Mouse (Mus musculus) heart, embryonic 11.5 days (tissue): ENCODE measurements around the gene 4930467E23Rik. TPM values are rescaled to one million over a fixed set of nuclear protein-coding genes. Genes with fewer than 3 reads are reported as not detected.
"Not testable (repeated sequence)": the region's sequence is repeated elsewhere in the genome, so short reads cannot be mapped to it uniquely, and the experiment has no call there.

ENCODE experiments used
- ATAC-seq: fragments of 200-750 bp; cut with Nextera tagmentation; replicated peaks from 2 replicates; pipeline ENCODE4 v1.8.0; 2017; ENCODE audit warnings: moderate library complexity; ENCODE audit not compliant: insufficient number of reproducible peaks, low FRiP score, low TSS enrichment
- H3K27ac ChIP-seq: fragments of 300-500 bp; sonication (generic); 2 replicates; pipeline ENCODE4 v1.5.1; 2014; ENCODE audit warnings: mild to moderate bottlenecking, low read depth, low read length
- H3K27me3 ChIP-seq: fragments of 300-500 bp; sonication (generic); 2 replicates; pipeline ENCODE4 v1.6.1; 2014; ENCODE audit warnings: mild to moderate bottlenecking, low read length, mixed read lengths; ENCODE audit not compliant: control insufficient read depth, insufficient read depth
- H3K36me3 ChIP-seq: fragments of 300-500 bp; sonication (generic); 2 replicates; pipeline ENCODE4 v1.6.1; 2014; ENCODE audit warnings: mild to moderate bottlenecking, low read length, moderate library complexity, mixed read lengths; ENCODE audit not compliant: control insufficient read depth, insufficient read depth
- H3K4me1 ChIP-seq: fragments of 300-500 bp; sonication (generic); 2 replicates; pipeline ENCODE4 v1.6.1; 2014; ENCODE audit warnings: low read length; ENCODE audit not compliant: control insufficient read depth, insufficient read depth
- H3K4me2 ChIP-seq: fragments of 300-500 bp; sonication (generic); 2 replicates; pipeline ENCODE4 v1.6.1; 2014; ENCODE audit warnings: mild to moderate bottlenecking, moderate library complexity
- H3K4me3 ChIP-seq: fragments of 300-500 bp; sonication (generic); 2 replicates; pipeline ENCODE4 v1.5.1; 2014; ENCODE audit warnings: low read depth, low read length
- H3K9ac ChIP-seq: fragments of 300-500 bp; sonication (generic); 2 replicates; pipeline ENCODE4 v1.6.1; 2014; ENCODE audit warnings: mild to moderate bottlenecking, low read depth, low read length, moderate library complexity
- H3K9me3 ChIP-seq: fragments of 300-500 bp; sonication (generic); replicated peaks from 2 replicates; pipeline ENCODE4 v1.6.1; 2016; ENCODE audit warnings: low read length; ENCODE audit not compliant: control insufficient read depth
- WGBS: fragments of 180-500 bp; shearing (Covaris S2); extraction: QIAGEN DNeasy Blood & Tissue Kit; methylation state at CpG from one replicate; pipeline ENCODE4 v1.1.7; 2014; ENCODE audit not compliant: insufficient replicate concordance; 5-methylcytosine and 5-hydroxymethylcytosine counted together
- polyA plus RNA-seq: library from polyadenylated mRNA; unstranded; fragments of >200 nt; fragmentation: Nextera tagmentation; extraction: Ambion mirVana; gene quantifications from 2 replicates; pipeline ENCODE4 v1.2.1, GENCODE M21; 2014

4930467E23Rik gene
- polyA plus RNA-seq, 1 experiment from 2014 or later = not detected

DNA sequence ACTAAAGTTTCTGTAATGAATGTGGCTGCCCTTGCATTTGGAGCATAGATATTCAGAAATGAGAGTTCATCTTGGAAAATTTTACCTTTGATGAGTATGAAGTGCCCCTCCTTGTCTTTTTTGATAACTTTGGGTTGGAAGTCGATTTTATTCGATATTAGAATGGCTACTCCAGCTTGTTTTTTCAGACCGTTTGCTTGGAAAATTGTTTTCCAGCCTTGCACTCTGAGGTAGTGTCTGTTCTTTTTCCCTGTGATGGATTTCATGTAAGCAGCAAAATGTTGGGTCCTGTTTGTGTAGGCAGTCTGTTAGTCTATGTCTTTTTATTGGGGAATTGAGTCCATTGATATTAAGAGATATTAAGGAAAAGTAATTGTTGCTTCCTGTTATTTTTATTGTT lies 14.1 kb upstream of the 4930467E23Rik start:
- not testable (repeated sequence) for H3K4me3 ChIP-seq, H3K4me2 ChIP-seq, H3K27me3 ChIP-seq, H3K4me1 ChIP-seq, H3K36me3 ChIP-seq, ATAC-seq, H3K27ac ChIP-seq, H3K9ac ChIP-seq, H3K9me3 ChIP-seq
- WGBS = 78% methylated on average over 3 of the region's 3 CpGs

DNA sequence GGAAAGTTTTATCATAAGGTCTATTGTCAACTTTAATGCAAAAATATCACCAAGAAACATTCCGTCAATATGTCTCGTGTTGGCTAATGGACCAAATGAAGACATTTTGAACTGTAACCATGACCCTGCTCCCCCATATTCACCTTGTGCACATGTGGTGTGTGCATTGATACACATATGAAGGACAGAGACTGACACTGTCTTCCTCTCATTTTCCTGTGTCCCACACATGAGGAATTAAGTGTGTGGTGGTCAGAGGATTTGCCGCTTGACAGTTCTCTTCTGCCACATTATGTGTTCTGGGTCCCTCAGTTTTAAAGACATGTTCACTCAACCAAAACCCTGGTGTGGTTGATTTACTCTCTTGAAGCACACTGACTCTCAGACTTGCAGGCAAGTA lies 11.5 kb upstream of the 4930467E23Rik start:
- WGBS = 88% methylated on average over 3 of the region's 3 CpGs

DNA sequence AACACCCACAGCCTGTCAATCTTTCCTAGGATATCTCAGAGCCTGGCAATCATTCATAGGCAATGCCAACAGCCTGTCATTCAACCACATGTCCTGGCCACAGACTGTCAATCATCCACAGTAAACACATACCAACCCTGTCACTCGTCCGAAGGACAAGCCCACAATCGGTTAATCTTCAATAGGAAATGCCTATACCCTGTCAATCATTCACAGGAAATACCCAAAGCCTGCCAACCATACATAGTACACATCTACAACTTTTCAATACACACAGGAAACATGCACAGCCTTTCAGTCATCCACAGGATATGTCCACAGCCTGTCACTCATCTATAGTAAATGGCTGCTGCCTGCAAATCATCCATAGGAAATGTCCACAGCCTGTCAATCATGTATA lies 9.9 kb upstream of the 4930467E23Rik start:
- not testable (repeated sequence) for H3K4me2 ChIP-seq, H3K27me3 ChIP-seq, H3K9ac ChIP-seq, H3K9me3 ChIP-seq, H3K4me3 ChIP-seq, ATAC-seq, H3K36me3 ChIP-seq, H3K4me1 ChIP-seq, H3K27ac ChIP-seq
- WGBS = 65% methylated on average over 3 of the region's 3 CpGs

More for the DNA sequence above, 11.5 kb upstream of the 4930467E23Rik start:
- not testable (repeated sequence) for ATAC-seq, H3K27me3 ChIP-seq, H3K4me1 ChIP-seq, H3K9me3 ChIP-seq, H3K36me3 ChIP-seq, H3K4me2 ChIP-seq, H3K4me3 ChIP-seq, H3K9ac ChIP-seq, H3K27ac ChIP-seq

DNA sequence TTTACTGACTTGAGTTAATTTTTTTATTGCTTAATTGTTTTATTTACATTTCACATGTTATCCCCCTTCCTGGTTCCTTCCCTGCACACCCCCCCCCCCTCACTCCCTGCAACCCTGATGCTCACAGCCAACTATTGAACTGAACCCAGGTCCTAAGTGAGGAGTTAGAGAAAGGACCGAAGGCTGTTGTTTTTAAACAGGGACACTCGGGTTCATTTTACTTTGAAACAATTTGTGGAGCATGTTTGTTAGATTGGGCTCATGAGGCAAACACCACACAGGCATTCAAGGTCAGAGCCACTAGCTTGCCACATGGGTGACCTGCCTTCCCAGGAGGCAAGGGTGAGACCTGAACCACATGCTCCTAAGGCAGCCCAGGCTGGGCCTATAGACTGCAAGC lies 4.5 kb upstream of the 4930467E23Rik start:
- not testable (repeated sequence) for H3K9ac ChIP-seq, H3K4me2 ChIP-seq, ATAC-seq, H3K4me1 ChIP-seq, H3K36me3 ChIP-seq, H3K4me3 ChIP-seq, H3K27ac ChIP-seq, H3K9me3 ChIP-seq, H3K27me3 ChIP-seq
- WGBS = 53% methylated on average over 2 of the region's 2 CpGs

DNA sequence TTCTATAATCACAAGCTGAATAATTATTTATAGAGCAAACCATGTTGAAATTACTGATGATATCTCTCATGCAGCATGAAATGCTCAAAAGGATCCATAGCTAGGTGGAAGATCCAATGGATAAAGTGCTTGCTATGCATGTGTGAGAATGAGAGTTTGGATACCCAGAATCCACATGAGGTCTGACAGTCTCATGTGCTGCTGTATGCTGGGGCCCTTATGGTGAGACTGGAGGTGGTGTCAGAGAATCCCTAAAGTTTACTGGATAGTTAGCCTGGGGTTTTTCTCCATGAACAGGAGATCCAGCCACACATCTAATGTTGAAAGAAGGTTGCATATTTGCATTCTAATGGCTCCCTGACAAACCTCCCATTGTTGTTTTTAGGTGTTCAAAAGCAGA lies 22.4 kb downstream of the 4930467E23Rik start:
- H3K9ac ChIP-seq, H3K9me3 ChIP-seq, H3K4me1 ChIP-seq, ATAC-seq, H3K4me3 ChIP-seq, H3K36me3 ChIP-seq, H3K27ac ChIP-seq, H3K27me3 ChIP-seq, H3K4me2 ChIP-seq: not testable (repeated sequence)

DNA sequence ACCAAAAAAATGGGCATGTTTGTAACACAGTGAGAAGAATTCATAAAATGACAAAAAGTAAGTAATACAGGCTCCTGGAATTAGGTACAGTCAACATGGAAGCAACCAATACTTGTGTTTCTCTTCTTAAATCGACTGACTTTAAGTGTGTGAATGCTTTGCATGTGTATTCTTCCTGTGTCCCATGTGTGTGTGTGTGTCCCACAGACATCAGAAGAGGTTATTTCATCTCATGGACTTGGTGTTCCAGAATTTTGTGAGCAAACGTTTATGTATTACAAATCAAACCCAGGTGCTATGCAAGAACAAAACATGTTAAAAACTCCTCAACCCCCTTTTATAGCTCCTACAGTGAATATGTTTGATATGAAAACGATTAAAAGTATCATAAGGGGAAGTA lies 24.8 kb downstream of the 4930467E23Rik start:
- H3K4me2 ChIP-seq = not testable (repeated sequence)

DNA sequence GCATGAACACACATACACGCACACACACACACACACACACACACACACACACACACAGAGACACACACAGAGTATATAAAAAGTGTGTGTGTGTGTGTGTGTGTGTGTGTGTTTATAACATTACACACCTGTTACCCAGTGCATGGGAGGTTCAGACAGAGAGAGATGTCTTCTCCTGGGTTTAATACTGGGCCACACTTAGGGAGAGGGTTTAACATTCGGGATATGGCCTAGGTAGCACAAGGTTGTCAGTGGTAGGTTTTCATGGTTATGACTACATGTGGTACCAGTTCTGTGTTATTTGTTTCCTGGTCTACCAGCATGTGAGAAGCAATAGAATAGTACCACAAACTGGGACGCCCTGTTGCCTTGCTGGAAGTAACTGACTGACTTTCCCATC lies 25.6 kb downstream of the 4930467E23Rik start:
- H3K27me3 ChIP-seq, H3K27ac ChIP-seq, ATAC-seq, H3K36me3 ChIP-seq, H3K9ac ChIP-seq, H3K4me1 ChIP-seq, H3K4me3 ChIP-seq, H3K4me2 ChIP-seq, H3K9me3 ChIP-seq: not testable (repeated sequence)
- WGBS = 72% methylated on average over 3 of the region's 3 CpGs

More for the DNA sequence above, 24.8 kb downstream of the 4930467E23Rik start:
- not testable (repeated sequence) for H3K9me3 ChIP-seq, H3K27ac ChIP-seq, ATAC-seq, H3K4me1 ChIP-seq, H3K27me3 ChIP-seq, H3K4me3 ChIP-seq, H3K36me3 ChIP-seq, H3K9ac ChIP-seq
- WGBS = 64% methylated on average over 2 of the region's 3 CpGs

DNA sequence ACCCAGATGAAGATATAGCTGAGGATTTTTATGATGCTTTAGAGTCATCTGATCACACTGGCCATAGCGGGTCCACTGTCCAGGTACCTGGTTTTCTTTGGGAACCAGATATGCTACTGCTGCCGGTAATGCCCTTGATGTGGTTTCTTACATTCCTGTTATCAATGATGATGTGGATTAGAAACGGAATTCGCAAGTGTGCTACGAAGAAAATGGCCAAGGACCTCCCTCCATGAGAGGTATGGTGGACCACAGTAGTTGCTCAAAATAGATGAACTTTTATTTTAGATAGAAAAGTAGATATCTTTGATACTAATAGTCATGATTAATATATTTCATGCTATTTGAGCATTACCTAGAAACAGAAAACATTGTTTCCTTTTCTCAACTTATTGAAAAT lies 32.3 kb downstream of the 4930467E23Rik start:
- H3K4me1 ChIP-seq, H3K9me3 ChIP-seq, H3K9ac ChIP-seq, ATAC-seq, H3K36me3 ChIP-seq, H3K27ac ChIP-seq, H3K4me3 ChIP-seq, H3K27me3 ChIP-seq, H3K4me2 ChIP-seq: not testable (repeated sequence)
- 76% methylated on average over 5 of the region's 5 CpGs for WGBS

DNA sequence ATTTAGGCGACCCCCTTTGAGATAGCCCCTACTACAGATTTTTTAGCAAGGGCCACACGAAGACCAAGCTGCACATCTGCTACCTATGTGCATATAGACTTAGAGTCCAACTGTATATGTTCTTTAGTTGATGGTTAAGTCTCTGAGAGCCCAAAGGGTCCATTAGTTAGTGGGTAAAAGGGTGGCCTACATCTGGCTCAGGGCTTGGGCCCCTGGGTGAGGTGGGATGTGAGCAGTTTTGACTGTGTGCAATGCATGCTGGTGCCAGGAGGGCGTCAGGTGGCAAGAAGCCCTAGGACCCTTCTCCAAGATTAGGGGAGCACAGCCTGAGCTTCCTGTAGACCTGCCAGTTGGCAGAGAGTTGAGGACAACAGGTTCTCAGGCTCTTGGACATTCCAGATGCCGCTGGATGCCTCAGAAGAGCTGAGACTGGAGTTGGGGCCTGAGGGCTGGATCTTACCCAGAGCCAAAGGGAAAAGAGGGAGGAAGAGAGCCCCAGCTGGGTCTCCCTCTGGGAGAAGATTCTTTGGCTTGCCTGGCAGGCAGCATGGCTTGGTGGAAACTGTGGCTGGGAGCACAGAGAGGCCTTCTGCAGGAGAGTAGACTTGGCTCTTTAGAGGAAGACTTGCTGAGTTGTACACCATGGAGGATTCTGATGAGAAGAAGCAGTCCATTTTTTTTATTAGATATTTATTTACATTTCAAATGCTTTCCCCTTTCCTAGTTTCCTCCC lies 33.6 kb downstream of the 4930467E23Rik start:
- H3K4me1 ChIP-seq, H3K9me3 ChIP-seq, H3K4me2 ChIP-seq, H3K4me3 ChIP-seq, H3K27ac ChIP-seq, H3K9ac ChIP-seq, ATAC-seq, H3K36me3 ChIP-seq, H3K27me3 ChIP-seq: not testable (repeated sequence)
- 60% methylated on average over 4 of the region's 4 CpGs for WGBS
